Mouse (Mus musculus) embryonic facial prominence, embryonic 13.5 days (tissue): ENCODE results near the gene Commd2. TPM values are rescaled to one million over a fixed set of nuclear protein-coding genes. Genes with fewer than 3 reads are reported as not detected.

Experiments
- ATAC-seq: fragments of 200-750 bp; cut with Nextera tagmentation; 2 replicates; pipeline ENCODE4 v1.8.0; 2017; ENCODE audit warnings: low read depth; ENCODE audit not compliant: insufficient number of reproducible peaks, insufficient read depth, low FRiP score, low TSS enrichment
- H3K27ac ChIP-seq: fragments of 300-500 bp; sonication (generic); 2 replicates; pipeline ENCODE4 v1.5.1; 2015; ENCODE audit warnings: moderate library complexity, mild to moderate bottlenecking, inconsistent platforms
- H3K27me3 ChIP-seq: fragments of 300-500 bp; sonication (generic); 2 replicates; pipeline ENCODE4 v1.6.1; 2015; ENCODE audit warnings: mild to moderate bottlenecking, inconsistent platforms
- H3K36me3 ChIP-seq: fragments of 300-500 bp; sonication (generic); 2 replicates; pipeline ENCODE4 v1.6.1; 2015; ENCODE audit warnings: mild to moderate bottlenecking, inconsistent platforms
- H3K4me1 ChIP-seq: fragments of 300-500 bp; sonication (generic); 2 replicates; pipeline ENCODE4 v1.6.1; 2015; ENCODE audit warnings: inconsistent platforms
- H3K4me2 ChIP-seq: fragments of 300-500 bp; sonication (generic); 2 replicates; pipeline ENCODE4 v1.6.1; 2015; ENCODE audit warnings: moderate library complexity, mild to moderate bottlenecking, inconsistent platforms
- H3K4me3 ChIP-seq: fragments of 300-500 bp; sonication (generic); 2 replicates; pipeline ENCODE4 v1.5.1; 2015; ENCODE audit warnings: mild to moderate bottlenecking, inconsistent platforms
- H3K9ac ChIP-seq: fragments of 300-500 bp; sonication (generic); 2 replicates; pipeline ENCODE4 v1.6.1; 2015; ENCODE audit warnings: mild to moderate bottlenecking, inconsistent platforms
- H3K9me3 ChIP-seq: fragments of 300-500 bp; sonication (generic); 2 replicates; pipeline ENCODE4 v1.6.1; 2016; ENCODE audit warnings: inconsistent platforms
- WGBS: fragments of 180-500 bp; shearing (Covaris S2); methylation state at CpG from one replicate; pipeline ENCODE4 v1.1.7; 2015; ENCODE audit warnings: mixed read lengths; 5-methylcytosine and 5-hydroxymethylcytosine counted together
- microRNA-seq: library from miRNA; unstranded; fragments of <30 nt; microRNA quantifications from one replicate; pipeline ENCODE4, GENCODE M21; 2016
- polyA plus RNA-seq: library from polyadenylated mRNA; unstranded; fragments of >200 nt; fragmentation: Nextera tagmentation; extraction: Ambion mirVana; gene quantifications from 2 replicates; pipeline ENCODE4 v1.2.1, GENCODE M21; 2015

Commd2 gene
- polyA plus RNA-seq, 1 experiment from 2014 or later: 84.6 TPM

GRCm38 (mm10) chr3:57612430-57612997, 39.0 kb downstream of the Commd2 start:
- H3K27ac ChIP-seq: no peak overlapping the region
- no peak overlapping the region for H3K4me2 ChIP-seq
- H3K9ac ChIP-seq: no peak overlapping the region
- no peak for ATAC-seq
- H3K27me3 ChIP-seq: no peaks in the 10 kb centered on the region
- 80% methylated on average over 3 of the region's 3 CpGs for WGBS
- no peaks in the 10 kb centered on the region for H3K4me1 ChIP-seq
- H3K36me3 ChIP-seq: no peaks in the 10 kb centered on the region
- no peak overlapping the region for H3K4me3 ChIP-seq
- no peaks in the 10 kb centered on the region for H3K9me3 ChIP-seq

GRCm38 (mm10) chr3:57611776-57612175, 39.7 kb downstream of the Commd2 start:
- H3K4me2 ChIP-seq: no peak overlapping the region
- no peak overlapping the region for H3K9ac ChIP-seq
- no peaks in the 10 kb centered on the region for H3K9me3 ChIP-seq
- 75% methylated on average over 7 of the region's 7 CpGs for WGBS
- no peak for ATAC-seq
- H3K27me3 ChIP-seq: no peaks in the 10 kb centered on the region
- H3K36me3 ChIP-seq: no peaks in the 10 kb centered on the region
- H3K4me3 ChIP-seq: no peak overlapping the region
- H3K27ac ChIP-seq: no peak overlapping the region
- H3K4me1 ChIP-seq: no peaks in the 10 kb centered on the region

GRCm38 (mm10) chr3:57604618-57605015, 46.9 kb downstream of the Commd2 start:
- no peak for ATAC-seq
- Histone ChIP-seq H3K27ac (peak overlapping the region; percentile 44; the same call in 1 of the 2 replicates), H3K9ac (no peak overlapping the region), H3K4me3 (no peak overlapping the region), H3K4me1 (no peaks in the 10 kb centered on the region), H3K36me3 (no peaks in the 10 kb centered on the region), H3K4me2 (no peak overlapping the region), H3K9me3 (no peaks in the 10 kb centered on the region), H3K27me3 (no peaks in the 10 kb centered on the region)
- 26% methylated on average over 1 of the region's 1 CpGs for WGBS

- Histone ChIP-seq H3K36me3 (no peaks in the 10 kb centered on the region), H3K4me2 (no peak overlapping the region), H3K9ac (no peak overlapping the region), H3K4me3 (no peak overlapping the region), H3K27ac (no peak overlapping the region), H3K27me3 (no peaks in the 10 kb centered on the region), H3K9me3 (no peaks in the 10 kb centered on the region), H3K4me1 (no peaks in the 10 kb centered on the region)
- 70% methylated on average over 5 of the region's 5 CpGs for WGBS
- no peak for ATAC-seq
These were observed 47.5 kb downstream of the Commd2 start for GRCm38 (mm10) chr3:57603891-57604617.

GRCm38 (mm10) chr3:57602610-57603009, 48.9 kb downstream of the Commd2 start:
- no peaks in the 10 kb centered on the region for H3K9me3 ChIP-seq
- no peaks in the 10 kb centered on the region for H3K27me3 ChIP-seq
- no peak overlapping the region for H3K4me2 ChIP-seq
- H3K4me1 ChIP-seq: no peaks in the 10 kb centered on the region
- no peak overlapping the region for H3K4me3 ChIP-seq
- no peak for ATAC-seq
- 75% methylated on average over 4 of the region's 4 CpGs for WGBS
- H3K27ac ChIP-seq: no peak overlapping the region
- H3K9ac ChIP-seq: no peak overlapping the region
- H3K36me3 ChIP-seq: no peaks in the 10 kb centered on the region

GRCm38 (mm10) chr3:57596566-57596965, 54.9 kb downstream of the Commd2 start:
- Histone ChIP-seq H3K4me3 (no peak overlapping the region), H3K4me1 (no peaks in the 10 kb centered on the region), H3K9ac (no peak overlapping the region), H3K27me3 (no peaks in the 10 kb centered on the region), H3K9me3 (no peaks in the 10 kb centered on the region), H3K4me2 (no peak overlapping the region), H3K27ac (no peak overlapping the region), H3K36me3 (no peaks in the 10 kb centered on the region)
- WGBS: 48% methylated on average over 7 of the region's 7 CpGs
- no peak for ATAC-seq

GRCm38 (mm10) chr3:57595506-57595905, 56.0 kb downstream of the Commd2 start:
- no peak overlapping the region for H3K27ac ChIP-seq
- no peaks in the 10 kb centered on the region for H3K4me1 ChIP-seq
- H3K9ac ChIP-seq: no peak overlapping the region
- H3K4me2 ChIP-seq: no peak overlapping the region
- H3K27me3 ChIP-seq: no peaks in the 10 kb centered on the region
- no peaks in the 10 kb centered on the region for H3K36me3 ChIP-seq
- H3K9me3 ChIP-seq: no peaks in the 10 kb centered on the region
- H3K4me3 ChIP-seq: no peak overlapping the region
- no peak for ATAC-seq

Small RNA genes lying within 50 kb of the gene (microRNA-seq; reads per million reads assigned to microRNA genes)
- not detected for gene Mir6377

Other genes starting within 250 kb of the Commd2 start
- gene Tm4sf4, start 226.4 kb downstream of the Commd2 start, polyA plus RNA-seq: 0.87 TPM in 1 of 2 replicates, not detected in the other
- gene Wwtr1, start 75.8 kb downstream of the Commd2 start, polyA plus RNA-seq: 23.8 and 26.1 TPM in 2 replicates
- 0.10 and 0.12 TPM in 2 replicates for gene Ankub1, start 41.1 kb upstream of the Commd2 start, polyA plus RNA-seq
- gene Rnf13, start 84.3 kb upstream of the Commd2 start, polyA plus RNA-seq: 69.7 and 70.7 TPM in 2 replicates
- gene Pfn2, start 196.4 kb upstream of the Commd2 start, polyA plus RNA-seq: 180 and 184 TPM in 2 replicates